Mouse (Mus musculus) heart, embryonic 16.5 days (tissue): ENCODE data around the gene 1810049J17Rik. TPM values are rescaled to one million over a fixed set of nuclear protein-coding genes. Genes with fewer than 3 reads are reported as not detected.
"Not testable (repeated sequence)": the region's sequence is repeated elsewhere in the genome, so short reads cannot be mapped to it uniquely, and the experiment has no call there.

Experiments
- ATAC-seq: fragments of 200-750 bp; cut with Nextera tagmentation; replicated peaks from 2 replicates; pipeline ENCODE4 v1.8.0; 2017; ENCODE audit warnings: moderate number of reproducible peaks; ENCODE audit not compliant: insufficient read depth, low FRiP score; ENCODE audit errors: extremely low read depth
- H3K27ac ChIP-seq: fragments of 300-500 bp; sonication (generic); 2 replicates; pipeline ENCODE4 v1.5.1; 2014; ENCODE audit warnings: mild to moderate bottlenecking, low read length, control low read depth, moderate library complexity
- H3K27me3 ChIP-seq: fragments of 300-500 bp; sonication (generic); 2 replicates; pipeline ENCODE4 v1.6.1; 2014; ENCODE audit warnings: low read length, mixed read lengths; ENCODE audit not compliant: control insufficient read depth, insufficient read depth
- H3K36me3 ChIP-seq: fragments of 300-500 bp; sonication (generic); 2 replicates; pipeline ENCODE4 v1.6.1; 2014; ENCODE audit not compliant: control insufficient read depth, insufficient read depth
- H3K4me1 ChIP-seq: fragments of 300-500 bp; sonication (generic); 2 replicates; pipeline ENCODE4 v1.6.1; 2014; ENCODE audit warnings: low read length, mixed read lengths; ENCODE audit not compliant: control insufficient read depth, insufficient read depth
- H3K4me2 ChIP-seq: fragments of 300-500 bp; sonication (generic); 2 replicates; pipeline ENCODE4 v1.6.1; 2014; ENCODE audit warnings: low read depth, mild to moderate bottlenecking, control low read depth, low read length
- H3K4me3 ChIP-seq: fragments of 300-500 bp; sonication (generic); 2 replicates; pipeline ENCODE4 v1.5.1; 2014; ENCODE audit warnings: mild to moderate bottlenecking, control low read depth, low read length
- H3K9ac ChIP-seq: fragments of 300-500 bp; sonication (generic); 2 replicates; pipeline ENCODE4 v1.6.1; 2014; ENCODE audit warnings: low read length, control low read depth
- H3K9me3 ChIP-seq: fragments of 300-500 bp; sonication (generic); replicated peaks from 2 replicates; pipeline ENCODE4 v1.6.1; 2016; ENCODE audit warnings: low read length; ENCODE audit not compliant: control insufficient read depth
- WGBS: fragments of 180-500 bp; shearing (Covaris S2); extraction: QIAGEN DNeasy Blood & Tissue Kit; methylation state at CpG from one replicate; pipeline ENCODE4 v1.1.7; 2014; 5-methylcytosine and 5-hydroxymethylcytosine counted together
- polyA plus RNA-seq: library from polyadenylated mRNA; unstranded; fragments of >200 nt; fragmentation: Nextera tagmentation; extraction: Ambion mirVana; gene quantifications from 2 replicates; pipeline ENCODE4 v1.2.1, GENCODE M21; 2015

The 1810049J17Rik gene
- polyA plus RNA-seq = 0.75 TPM in 1 of 2 replicates, not detected in the other

DNA sequence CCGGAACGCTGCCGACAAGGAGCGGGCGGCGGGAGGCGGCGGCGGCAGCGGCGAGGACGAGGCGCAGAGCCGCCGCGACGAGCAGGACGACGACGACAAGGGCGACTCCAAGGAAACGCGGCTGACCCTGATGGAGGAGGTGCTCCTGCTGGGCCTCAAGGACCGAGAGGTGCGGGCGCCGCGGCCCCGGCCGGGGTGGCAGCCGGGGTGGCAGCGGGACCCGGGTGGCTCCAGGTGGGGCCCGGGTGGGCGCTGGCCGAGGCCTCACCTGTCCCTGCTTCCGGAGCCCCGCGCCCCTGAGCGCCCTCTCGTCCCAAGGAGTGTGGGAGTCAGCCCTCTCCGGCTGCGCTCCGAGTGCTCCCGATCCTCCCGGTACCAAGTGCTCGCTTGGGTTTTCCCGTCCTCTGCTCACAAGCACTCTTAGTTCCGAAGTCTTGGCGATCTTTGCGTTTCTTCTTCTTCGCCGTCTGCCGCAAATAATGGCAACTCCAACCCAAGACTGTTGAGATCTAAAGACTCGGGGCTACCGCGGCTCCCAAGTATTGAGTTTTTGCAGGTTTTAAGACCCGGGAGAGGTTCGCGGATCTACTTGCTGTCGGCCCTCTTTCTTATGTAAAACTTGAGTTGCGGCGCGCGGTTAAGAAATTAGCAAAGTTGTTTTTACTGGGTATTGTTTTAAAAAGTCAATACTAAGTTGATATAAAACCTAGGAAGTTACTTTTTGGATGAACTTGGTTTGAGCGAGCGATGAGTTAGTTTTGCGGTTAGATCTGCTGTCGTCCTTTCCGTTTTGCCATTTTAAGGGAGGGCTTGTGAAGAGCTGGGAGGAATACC, at the start of gene 1810049J17Rik:
1810049J17Rik (minus strand) TSS at position 112 of the 834 bp plus-strand sequence.
- Histone ChIP-seq H3K4me3 (peak within 1 kb of the TSS; percentile 77), H3K4me1 (peaks cover 14% of the 10 kb centered on the region), H3K4me2 (peak within 1 kb of the TSS; percentile 91), H3K27me3 (no peaks in the 10 kb centered on the region), H3K36me3 (peaks cover 3% of the 10 kb centered on the region; the same call in 1 of the 2 replicates), H3K9me3 (no peaks in the 10 kb centered on the region), H3K9ac (peak within 1 kb of the TSS; percentile 93), H3K27ac (peak within 1 kb of the TSS; percentile 93)
- under 1% methylated on average over 67 of the region's 70 CpGs for WGBS
- peak; percentile 12; the same call in 1 of the 2 replicates for ATAC-seq

DNA sequence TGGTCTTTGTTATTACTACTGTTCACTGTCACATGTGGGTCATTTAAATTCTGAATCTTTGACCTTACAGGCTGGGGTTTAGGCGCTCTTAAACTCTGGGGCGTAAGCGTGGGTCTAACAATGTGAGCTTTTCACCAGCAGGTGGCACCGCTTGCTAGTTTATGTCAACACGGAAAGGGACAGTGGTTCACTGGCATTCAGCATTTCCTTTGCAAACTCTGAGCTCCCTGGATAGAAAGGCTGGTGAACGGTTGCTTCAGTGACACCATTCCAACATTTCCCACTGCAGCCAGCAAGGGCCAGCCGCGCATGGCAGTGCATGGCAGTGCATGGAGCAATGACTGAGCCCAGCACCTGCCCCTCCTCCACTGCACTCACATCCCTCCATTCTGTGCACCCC, 49.5 kb upstream of the 1810049J17Rik start:
- Histone ChIP-seq H3K27ac (no peak overlapping the region), H3K27me3 (no peaks in the 10 kb centered on the region), H3K36me3 (no peaks in the 10 kb centered on the region; the same call in 1 of the 2 replicates), H3K4me2 (no peak overlapping the region), H3K4me1 (peaks cover 25% of the 10 kb centered on the region), H3K9me3 (no peaks in the 10 kb centered on the region), H3K9ac (0 out of 2 replicates have a peak overlapping the region, but pooled peaks have one; percentile 17), H3K4me3 (no peak overlapping the region)
- ATAC-seq = 0 out of 2 replicates have a peak, but pooled peaks have one; percentile 15
- 8% methylated on average over 8 of the region's 8 CpGs for WGBS

DNA sequence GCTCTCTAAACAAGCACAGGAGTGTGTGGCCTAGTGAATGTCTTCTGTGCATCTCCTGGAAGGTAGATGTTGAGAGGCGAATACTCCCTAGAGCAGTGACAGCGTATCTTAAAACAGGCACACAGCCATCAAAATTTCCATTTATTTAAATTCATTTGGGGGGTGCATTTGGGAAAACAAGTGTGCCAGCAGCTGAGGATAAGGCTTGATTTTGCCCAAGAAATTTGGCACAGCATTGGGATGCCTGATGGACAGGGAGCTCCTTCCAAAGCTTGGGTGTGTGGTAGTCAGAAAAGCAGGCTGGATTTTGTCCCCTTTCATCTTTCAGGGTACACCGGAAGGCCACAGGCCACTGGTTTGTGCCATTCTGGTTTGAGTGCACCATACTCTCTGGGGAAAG, 48.4 kb upstream of the 1810049J17Rik start:
- H3K9me3 ChIP-seq = no peaks in the 10 kb centered on the region
- peaks cover 3% of the 10 kb centered on the region; the same call in 1 of the 2 replicates for H3K36me3 ChIP-seq
- no peak for ATAC-seq
- H3K27ac ChIP-seq = no peak overlapping the region
- H3K27me3 ChIP-seq = no peaks in the 10 kb centered on the region
- no peak overlapping the region for H3K4me2 ChIP-seq
- peaks cover 25% of the 10 kb centered on the region for H3K4me1 ChIP-seq
- H3K4me3 ChIP-seq = no peak overlapping the region
- H3K9ac ChIP-seq = no peak overlapping the region
- 91% methylated on average over 3 of the region's 3 CpGs for WGBS

DNA sequence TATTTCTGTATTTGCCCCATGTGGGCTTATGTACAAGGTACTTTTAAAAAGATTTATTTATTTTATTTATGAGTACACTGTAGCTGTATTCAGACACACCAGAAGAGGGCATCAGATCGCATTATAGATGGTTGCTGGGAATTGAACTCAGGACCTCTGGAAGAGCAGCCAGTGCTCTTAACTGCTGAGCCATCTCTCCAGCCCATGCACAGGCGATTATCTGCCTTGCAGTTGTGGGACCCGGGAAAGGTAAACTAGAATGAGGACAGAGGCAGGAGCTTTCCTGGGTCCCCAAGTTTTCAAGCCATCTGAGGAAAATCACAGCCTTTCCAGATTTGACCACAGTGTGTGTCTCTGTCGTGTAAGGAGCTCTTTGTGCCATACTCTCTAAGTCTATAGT, 47.2 kb upstream of the 1810049J17Rik start:
- H3K9me3 ChIP-seq = no peaks in the 10 kb centered on the region
- no peak for ATAC-seq
- 84% methylated on average over 4 of the region's 4 CpGs for WGBS
- H3K4me1 ChIP-seq = peaks cover 23% of the 10 kb centered on the region
- H3K4me3 ChIP-seq = no peak overlapping the region
- no peak overlapping the region for H3K4me2 ChIP-seq
- peaks cover 3% of the 10 kb centered on the region; the same call in 1 of the 2 replicates for H3K36me3 ChIP-seq
- no peaks in the 10 kb centered on the region for H3K27me3 ChIP-seq
- H3K9ac ChIP-seq = no peak overlapping the region
- no peak overlapping the region for H3K27ac ChIP-seq

DNA sequence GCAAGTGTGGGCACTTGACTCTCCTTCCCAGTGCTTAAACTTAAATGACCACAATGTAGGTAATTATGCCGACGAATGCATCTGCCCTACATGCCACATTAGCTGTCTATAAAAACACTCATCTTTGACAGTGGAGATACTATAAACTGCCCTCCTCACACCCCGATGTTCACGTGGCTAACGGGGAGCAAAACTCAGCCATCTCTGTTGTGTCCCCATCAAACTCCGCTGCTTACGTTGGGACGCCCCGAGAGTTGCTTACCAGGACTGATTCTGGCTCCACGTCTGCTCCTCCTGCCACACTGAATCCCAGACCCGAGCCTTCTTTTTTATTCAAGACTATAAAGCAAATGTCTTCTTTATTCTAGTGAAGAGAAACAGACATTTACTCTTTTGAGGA, 46.7 kb upstream of the 1810049J17Rik start:
- Histone ChIP-seq H3K27me3 (no peaks in the 10 kb centered on the region), H3K4me2 (no peak overlapping the region), H3K9ac (no peak overlapping the region), H3K36me3 (peaks cover 3% of the 10 kb centered on the region; the same call in 1 of the 2 replicates), H3K9me3 (no peaks in the 10 kb centered on the region), H3K4me3 (no peak overlapping the region), H3K27ac (peak overlapping the region; percentile 85), H3K4me1 (peaks cover 23% of the 10 kb centered on the region)
- WGBS = 86% methylated on average over 11 of the region's 11 CpGs
- no peak for ATAC-seq

DNA sequence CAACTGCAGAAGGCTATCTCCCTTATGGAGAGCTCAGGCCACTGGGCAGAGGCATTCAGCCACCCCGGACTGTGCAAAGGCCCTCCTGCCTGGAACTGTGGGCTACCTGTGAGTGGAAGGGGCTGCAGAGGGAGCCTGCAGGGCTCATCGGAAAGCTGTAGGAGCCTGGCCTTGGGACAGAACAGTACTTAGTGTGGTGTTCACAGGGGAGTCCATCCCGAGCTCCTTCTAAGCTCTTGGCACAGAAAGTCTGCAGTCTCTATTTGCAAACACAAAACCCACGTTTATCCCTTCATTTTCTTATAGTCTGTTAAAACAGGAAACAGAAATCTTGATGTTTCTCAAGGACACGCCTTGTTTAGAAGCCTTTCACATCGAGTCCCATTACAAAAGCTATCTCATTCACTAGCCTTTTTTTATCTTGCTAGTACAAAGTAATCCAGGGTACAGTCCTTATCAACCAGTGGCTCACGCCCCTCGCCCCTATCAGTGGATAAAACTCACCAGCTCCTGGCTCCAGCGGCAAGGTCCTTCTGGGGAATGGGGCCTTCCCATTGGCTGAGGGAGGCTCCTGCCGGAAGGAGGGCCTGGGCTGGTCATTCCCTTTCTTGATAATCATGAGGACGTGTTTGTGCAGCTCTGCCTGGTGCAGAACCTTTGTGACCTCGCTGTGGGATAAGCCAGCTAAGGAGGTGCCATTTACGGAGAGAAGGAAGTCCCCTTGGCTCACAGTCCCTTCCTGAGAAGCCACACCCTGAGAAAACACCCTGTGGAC, 45.8 kb upstream of the 1810049J17Rik start:
- Histone ChIP-seq H3K4me3 (no peak overlapping the region; the same call in 1 of the 2 replicates), H3K4me1 (peaks cover 23% of the 10 kb centered on the region), H3K36me3 (peaks cover 5% of the 10 kb centered on the region), H3K27ac (peak overlapping the region; percentile 85), H3K9me3 (no peaks in the 10 kb centered on the region), H3K4me2 (peak overlapping the region; percentile 22), H3K9ac (no peak overlapping the region), H3K27me3 (no peaks in the 10 kb centered on the region)
- ATAC-seq = peak; percentile 89
- 23% methylated on average over 13 of the region's 13 CpGs for WGBS

DNA sequence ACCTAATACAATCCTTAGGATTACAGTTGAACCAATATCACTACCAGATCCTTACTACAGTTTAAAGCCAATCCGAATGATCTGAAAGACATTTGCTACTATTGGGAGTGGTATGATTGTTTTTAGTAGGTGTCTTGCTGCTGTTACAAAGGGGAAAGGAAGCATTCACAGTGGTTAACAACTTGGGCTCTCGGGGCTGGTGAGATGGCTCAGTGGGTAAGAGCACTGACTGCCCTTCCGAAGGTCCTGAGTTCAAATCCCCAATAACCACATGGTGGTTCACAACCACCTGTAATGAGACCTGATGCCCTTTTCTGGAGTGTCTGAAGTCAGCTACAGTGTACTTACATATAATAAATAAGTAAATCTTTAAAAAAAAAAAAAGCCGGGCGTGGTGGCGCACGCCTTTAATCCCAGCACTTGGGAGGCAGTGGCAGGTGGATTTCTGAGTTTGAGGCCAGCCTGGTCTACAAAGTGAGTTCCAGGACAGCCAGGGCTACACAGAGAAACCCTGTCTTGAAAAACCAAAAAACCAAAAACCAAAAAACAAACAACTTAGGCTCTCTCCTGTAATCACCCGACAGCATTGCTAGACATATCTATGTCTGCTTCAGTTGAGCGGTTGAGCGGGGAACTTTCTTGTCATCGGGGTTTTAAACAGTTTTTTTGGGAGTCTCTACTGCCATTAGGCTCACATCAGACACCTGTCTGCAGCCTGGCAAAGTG, 45.0 kb upstream of the 1810049J17Rik start:
- H3K4me3 ChIP-seq, H3K36me3 ChIP-seq, ATAC-seq, H3K4me2 ChIP-seq, H3K27me3 ChIP-seq, H3K9me3 ChIP-seq, H3K9ac ChIP-seq: not testable (repeated sequence)
- WGBS = 91% methylated on average over 11 of the region's 11 CpGs
- peaks cover 23% of the 10 kb centered on the region for H3K4me1 ChIP-seq
- peak overlapping the region; percentile 85 for H3K27ac ChIP-seq

DNA sequence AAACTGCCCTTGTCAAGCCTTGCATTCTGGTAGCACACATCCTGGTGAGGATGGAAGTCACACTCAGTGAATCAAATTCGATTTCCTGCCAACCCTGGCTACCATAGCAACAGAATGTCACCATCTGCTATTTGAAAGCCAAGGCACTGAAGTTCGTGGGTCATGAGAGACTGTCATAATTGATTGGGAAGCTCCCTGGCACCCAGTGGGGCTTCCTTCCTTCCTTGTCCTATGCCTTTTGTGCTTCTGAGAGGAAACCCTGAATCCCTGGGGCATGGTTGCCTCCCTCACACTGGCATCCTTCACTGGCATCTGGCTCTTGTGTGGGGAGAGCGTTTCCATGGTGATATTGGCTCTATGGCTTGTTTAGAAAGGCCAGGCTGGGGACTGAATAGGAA, 44.4 kb upstream of the 1810049J17Rik start:
- no peak for ATAC-seq
- no peak overlapping the region for H3K27ac ChIP-seq
- H3K4me1 ChIP-seq = peaks cover 21% of the 10 kb centered on the region
- no peak overlapping the region for H3K4me3 ChIP-seq
- H3K27me3 ChIP-seq = no peaks in the 10 kb centered on the region
- no peaks in the 10 kb centered on the region for H3K9me3 ChIP-seq
- peaks cover 8% of the 10 kb centered on the region for H3K36me3 ChIP-seq
- H3K4me2 ChIP-seq = no peak overlapping the region
- no peak overlapping the region for H3K9ac ChIP-seq
- WGBS = 63% methylated on average over 3 of the region's 3 CpGs
